Mouse (Mus musculus): ENCODE results near the gene Gm12166.

The Gm12166 gene

DNA sequence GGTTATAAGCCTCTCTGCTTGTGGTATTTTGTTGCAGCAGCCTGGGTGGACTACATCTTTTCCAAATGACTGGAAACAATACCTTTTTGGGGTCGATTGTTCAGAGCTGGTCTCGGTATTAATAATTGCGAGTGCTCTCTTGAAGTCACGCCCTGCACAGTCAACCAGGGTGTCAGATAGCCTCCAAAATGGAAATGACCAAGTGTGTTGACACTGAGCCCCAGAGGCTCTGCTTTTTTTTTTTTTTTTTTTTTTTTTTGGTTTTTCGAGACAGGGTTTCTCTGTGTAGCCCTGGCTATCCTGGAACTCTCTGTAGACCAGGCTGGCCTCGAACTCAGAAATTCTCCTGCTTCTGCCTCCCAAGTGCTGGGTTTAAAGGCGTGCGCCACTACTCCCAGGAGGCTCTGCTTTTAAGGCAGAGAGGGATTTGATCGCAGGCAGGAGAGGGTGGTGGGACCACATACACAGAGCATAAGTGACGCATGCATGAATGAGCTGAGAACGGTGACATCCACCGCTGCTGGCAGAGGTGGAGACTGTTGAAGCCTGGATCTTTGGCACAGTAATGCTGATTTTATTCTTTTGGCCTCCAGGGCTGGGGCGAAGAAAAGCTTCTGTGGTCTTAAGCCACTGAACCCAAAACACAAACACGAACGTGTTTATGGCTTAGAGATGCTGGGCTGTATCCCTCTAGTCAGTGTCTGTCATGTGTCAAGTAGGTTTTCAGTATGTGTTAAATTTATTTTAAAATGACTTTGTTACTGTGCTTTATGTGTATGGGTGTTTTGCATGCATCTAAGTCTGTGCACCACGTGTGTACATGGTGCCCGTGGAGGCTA, 21.9 kb upstream of the Gm12166 start:
- in situ Hi-C loops (cut with MboI, MseI) = no loop called here

GRCm38 (mm10) chr11:46073061-46073849, 21.1 kb upstream of the Gm12166 start:
- in situ Hi-C loops (cut with MboI, MseI) = no loop called here

DNA sequence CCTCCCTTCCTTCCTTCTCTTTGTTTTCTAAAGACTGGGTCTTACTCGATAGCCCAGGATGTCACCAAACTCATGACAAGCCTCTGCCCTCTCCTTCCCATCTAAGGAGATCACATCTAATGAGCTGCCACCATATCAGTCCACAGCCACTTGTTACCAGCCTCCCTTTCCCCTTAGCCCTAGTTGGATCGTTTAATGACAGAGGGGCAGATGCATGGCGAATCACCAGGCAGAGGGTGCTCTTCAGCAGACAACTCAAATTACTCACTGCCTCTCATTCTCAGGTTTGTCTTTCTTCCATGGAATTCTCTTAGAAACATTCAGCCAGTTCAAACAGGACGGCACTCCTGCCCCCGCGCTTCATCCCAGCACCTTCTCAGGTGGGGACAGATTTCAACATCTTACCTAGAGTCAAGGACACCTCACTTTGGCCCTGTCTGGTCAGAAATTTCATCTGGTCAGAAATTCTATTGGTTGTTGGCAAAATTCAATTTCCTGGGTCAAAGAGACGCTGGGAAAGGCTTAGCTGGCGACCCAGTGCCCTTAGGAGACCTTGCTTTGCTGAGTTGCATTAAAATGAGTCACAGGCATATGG, 20.4 kb upstream of the Gm12166 start:
- in situ Hi-C loops (cut with MboI, MseI) = no loop called here

DNA sequence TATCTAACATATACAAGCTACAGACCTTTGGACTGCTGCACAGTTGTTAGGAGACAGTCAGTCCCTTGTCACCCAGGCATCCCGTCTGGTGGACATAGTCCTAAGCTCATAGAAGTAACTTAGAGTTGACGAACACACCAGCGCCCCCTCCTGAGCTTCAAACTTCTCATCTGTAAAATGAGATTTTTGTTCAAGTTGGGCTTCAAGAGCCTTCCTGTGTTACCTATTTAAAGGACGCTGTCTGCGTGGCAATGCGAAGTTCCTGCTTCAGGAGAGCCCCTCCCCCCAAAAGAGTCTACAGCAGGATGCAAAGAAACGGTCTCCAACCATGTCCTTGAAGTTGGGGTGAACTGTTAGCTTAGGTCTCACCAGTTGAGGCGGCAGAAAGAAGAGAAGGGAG, 18.7 kb upstream of the Gm12166 start:
- in situ Hi-C loops (cut with MboI, MseI) = no loop called here

DNA sequence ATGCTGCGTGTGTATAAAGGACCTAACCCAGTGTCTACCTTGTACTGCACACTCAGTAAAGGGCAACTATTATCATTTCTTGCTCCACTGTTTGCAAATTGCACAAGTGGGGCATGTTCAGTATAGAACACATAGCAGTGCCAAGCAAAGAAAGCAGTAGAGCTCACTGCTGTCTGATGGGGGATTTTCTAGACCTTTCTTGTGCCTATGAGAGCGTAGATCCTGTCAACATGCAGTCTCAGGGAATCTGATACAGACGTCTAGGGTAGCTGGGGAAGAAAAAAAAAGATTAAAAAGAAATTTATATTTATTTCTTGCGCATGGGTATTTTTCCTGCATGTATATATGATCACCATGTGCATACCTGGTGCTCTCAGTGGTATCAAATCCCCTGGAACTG, 18.0 kb upstream of the Gm12166 start:
- in situ Hi-C loops (cut with MboI, MseI) = no loop called here

- in situ Hi-C loops (cut with MboI, MseI) = no loop called here
Measured at GRCm38 (mm10) chr11:46069408-46070003, 17.4 kb upstream of the Gm12166 start.

DNA sequence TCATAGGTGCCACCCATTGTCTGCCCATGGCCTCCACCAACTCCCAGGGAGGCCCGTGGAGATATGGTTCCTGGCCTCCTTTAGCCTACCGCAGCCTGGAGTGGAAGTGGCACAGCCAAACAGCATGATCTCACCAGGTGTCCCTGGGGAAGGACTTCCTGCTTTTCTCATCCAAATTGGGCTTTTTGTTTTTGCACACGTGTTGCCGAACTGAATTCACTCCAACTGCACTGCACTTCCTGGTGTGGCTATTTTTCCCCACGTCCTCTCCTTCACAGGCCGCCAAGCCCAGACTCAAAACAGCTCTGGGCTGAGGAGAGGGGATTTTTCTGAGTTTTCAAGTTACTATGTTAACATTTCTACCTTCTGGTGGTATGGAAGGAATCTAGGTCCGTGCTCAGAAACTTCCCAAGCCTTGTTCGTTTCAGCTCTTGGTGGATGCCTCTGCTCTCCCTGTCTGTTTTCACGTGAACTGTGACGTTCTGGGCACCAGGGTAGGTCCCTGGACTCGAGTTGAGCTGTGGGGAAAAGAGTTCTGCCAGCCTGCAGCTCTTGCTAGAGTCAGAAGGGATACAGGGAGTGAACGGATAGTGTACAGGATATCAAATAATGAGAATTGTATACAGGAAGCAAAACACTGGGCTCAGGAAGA, 16.8 kb upstream of the Gm12166 start:
- in situ Hi-C loops (cut with MboI, MseI) = no loop called here

GRCm38 (mm10) chr11:46067371-46068060, 15.4 kb upstream of the Gm12166 start:
- in situ Hi-C loops (cut with MboI, MseI) = no loop called here

GRCm38 (mm10) chr11:46065201-46066011, 13.3 kb upstream of the Gm12166 start:
- in situ Hi-C loops (cut with MboI, MseI) = no loop called here

DNA sequence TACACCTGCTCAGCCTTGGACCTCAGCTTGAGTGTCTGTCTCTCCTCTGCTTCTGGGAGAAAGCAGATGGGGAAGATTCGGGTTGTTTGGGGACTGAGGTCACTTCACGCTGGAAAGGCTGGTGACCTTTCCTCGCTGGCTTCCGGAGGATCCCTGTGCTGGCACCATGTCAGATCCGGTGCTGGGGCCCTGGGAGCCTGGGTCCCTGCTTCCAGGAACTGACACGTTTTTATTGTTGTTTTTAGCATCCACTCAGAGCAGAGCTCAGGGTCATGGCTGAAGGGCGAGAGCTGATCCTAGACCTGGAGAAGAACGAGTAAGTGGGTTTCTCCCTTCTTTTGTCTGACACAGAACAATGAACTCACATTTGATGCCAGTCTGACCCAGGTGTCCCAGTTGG, 12.6 kb upstream of the Gm12166 start:
- in situ Hi-C loops (cut with MboI, MseI) = loop anchor here (5.0 kb wide), 1 partner anchor 53 kb away; no protein-coding TSS in a partner anchor

GRCm38 (mm10) chr11:46062993-46063731, 11.0 kb upstream of the Gm12166 start:
- in situ Hi-C loops (cut with MboI, MseI) = loop anchor here (5.0 kb wide), 1 partner anchor 54 kb away; no protein-coding TSS in a partner anchor

- in situ Hi-C loops (cut with MboI, MseI) = loop anchor here (5.0 kb wide), 1 partner anchor 55 kb away; no protein-coding TSS in a partner anchor
Measured at GRCm38 (mm10) chr11:46062569-46062968, 10.4 kb upstream of the Gm12166 start.

GRCm38 (mm10) chr11:46061776-46062445, 9.8 kb upstream of the Gm12166 start:
- in situ Hi-C loops (cut with MboI, MseI) = loop anchor here (5.0 kb wide), 1 partner anchor 55 kb away; no protein-coding TSS in a partner anchor

GRCm38 (mm10) chr11:46060651-46061020, 8.5 kb upstream of the Gm12166 start:
- in situ Hi-C loops (cut with MboI, MseI) = loop anchor here (5.0 kb wide), 1 partner anchor 57 kb away; no protein-coding TSS in a partner anchor

DNA sequence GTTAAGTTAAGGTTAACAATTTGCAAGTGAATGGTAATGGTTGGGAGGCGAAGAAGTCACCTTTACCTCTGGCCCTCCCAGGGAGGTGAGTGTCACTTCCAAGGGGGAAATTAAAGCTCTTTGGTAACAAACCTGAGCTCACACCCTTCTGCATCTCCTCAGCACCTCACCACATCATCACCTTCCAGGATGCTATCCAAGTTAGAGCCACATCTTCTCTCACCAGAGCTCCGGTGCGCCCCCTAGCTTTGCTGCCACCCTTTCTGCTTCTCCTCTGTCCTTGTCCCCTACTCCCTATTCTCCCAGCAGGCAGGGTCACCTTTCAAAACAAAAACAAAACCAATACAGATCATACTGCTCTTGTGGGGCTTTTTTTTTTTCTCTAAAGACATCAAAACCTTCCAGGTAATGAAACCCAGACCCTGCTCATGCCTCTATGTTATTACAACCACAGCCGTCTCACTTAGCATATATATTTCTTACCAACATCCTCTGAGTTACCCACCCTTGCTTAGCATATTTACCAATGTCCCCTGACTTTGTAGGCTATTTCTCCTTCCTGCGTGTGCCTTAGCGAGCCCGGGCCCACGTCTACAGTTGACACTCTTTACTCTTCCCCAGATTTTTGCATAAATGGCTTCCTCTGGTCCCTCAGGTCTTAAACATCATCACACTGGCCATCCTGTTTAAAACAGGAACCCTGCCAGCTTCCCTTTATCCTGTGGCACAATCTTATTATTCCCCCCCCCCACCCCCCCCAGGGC, 7.9 kb upstream of the Gm12166 start:
- in situ Hi-C loops (cut with MboI, MseI) = loop anchor here (5.0 kb wide), 1 partner anchor 57 kb away; no protein-coding TSS in a partner anchor

GRCm38 (mm10) chr11:46058916-46059315, 6.8 kb upstream of the Gm12166 start:
- in situ Hi-C loops (cut with MboI, MseI) = no loop called here

DNA sequence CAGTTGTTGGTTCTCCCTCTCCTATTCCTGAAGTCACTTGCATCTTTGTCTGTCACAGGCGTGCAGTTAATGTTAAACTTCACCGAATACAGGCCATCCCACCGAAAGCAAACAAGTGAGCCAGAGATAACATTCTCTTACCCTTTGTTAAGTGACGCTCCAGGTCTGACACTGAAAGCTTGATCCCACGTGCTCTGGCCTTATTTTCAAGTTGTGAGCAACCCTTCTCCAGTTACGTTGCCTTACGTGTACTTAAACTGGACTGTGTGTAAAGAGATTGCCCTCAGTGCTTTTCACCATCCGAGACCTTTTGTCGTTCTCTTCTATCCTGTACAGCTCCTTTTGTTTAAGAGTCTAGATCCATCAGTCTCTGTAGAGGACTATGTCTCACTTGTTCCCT, 5.9 kb upstream of the Gm12166 start:
- in situ Hi-C loops (cut with MboI, MseI) = no loop called here

Measured in T-helper 1 cell (primary cell).